Mouse (Mus musculus) adrenal gland, postnatal 36 days (tissue): ENCODE measurements around the gene Plac1. TPM values are rescaled to one million over a fixed set of nuclear protein-coding genes. Genes with fewer than 3 reads are reported as not detected.

ENCODE experiments used
- DNase-seq, 2 experiments: peaks; one replicate each; pipeline ENCODE4 v3.0.0; 2021; ENCODE audit warnings: mixed read lengths in 1 of 2
- microRNA-seq: library from miRNA; unstranded; fragments of <30 nt; microRNA quantifications from one replicate; pipeline ENCODE4 v1.2.0, GENCODE M21; 2021
- total RNA-seq, 2 experiments: library from RNA; stranded (reverse); gene quantifications; 2 replicates each; pipeline ENCODE4 v1.2.3; 2021

Gene Plac1
- total RNA-seq, 2 experiments from 2014 or later, result not detected

GRCm38 (mm10) chrX:53045187-53045903 lies 194.6 kb downstream of the Plac1 start:
- peak; percentile 28 to 62 for DNase-seq

DNA sequence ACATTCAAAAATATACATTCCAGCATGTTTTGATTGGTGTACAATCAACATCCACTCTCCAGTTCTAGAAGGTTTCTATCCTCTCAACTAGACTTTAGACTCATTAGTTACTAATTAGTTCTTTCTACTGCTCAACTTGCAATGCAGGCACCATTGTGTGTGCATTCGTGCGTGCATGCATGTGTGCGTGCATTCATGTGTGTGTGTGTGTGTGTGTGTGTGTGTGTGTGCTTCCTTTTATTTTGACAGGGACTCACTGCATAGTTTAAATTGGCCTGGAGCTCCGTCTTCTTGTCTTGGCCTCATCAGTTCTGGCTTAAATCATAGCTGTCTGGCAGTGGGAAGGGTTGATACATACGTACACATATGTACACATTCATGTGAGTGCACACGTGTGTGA lies 198.9 kb downstream of the Plac1 start:
- no peak for DNase-seq

DNA sequence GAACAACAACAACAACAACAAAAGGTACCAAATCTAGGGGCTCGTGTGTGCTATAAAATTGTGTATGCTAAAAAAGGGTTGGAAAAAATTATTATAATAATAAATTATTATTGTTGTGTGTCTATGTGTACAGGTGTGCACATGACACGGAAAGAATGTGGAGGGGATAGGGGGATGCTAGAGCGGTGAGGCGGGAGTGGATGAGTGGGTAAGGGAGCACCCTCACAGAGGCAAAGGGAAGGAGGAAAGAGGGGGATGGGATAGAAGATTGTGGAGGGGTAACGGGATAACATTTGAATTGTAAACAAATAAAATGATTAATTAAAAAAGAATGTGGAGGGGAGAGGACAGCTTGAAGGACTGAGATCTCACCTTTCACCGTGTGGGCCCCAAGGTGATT lies 199.8 kb downstream of the Plac1 start:
- DNase-seq, result no peak

GRCm38 (mm10) chrX:53039651-53040050 lies 200.3 kb downstream of the Plac1 start:
- peak in 1 of 2 experiments; percentile 25 for DNase-seq

DNA sequence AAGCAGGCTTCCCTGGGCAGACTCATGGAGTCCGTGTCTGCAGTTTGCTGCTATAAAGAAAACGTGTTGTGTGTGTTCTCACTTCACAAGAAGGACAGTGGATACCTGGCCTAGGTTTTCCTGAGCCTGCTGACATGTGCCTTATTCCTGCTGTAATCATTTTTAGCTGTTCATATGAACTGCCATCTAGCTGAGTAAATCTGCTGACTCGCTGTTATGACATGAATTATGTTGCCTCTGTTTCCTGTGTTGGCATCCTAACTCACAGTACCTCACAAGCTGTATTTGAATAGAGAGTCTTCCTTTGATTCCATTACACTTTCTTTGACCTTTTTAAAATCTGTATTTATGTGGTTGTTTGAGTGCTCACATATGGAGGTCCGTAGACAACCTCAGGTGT lies 201.7 kb downstream of the Plac1 start:
- no peak for DNase-seq

DNA sequence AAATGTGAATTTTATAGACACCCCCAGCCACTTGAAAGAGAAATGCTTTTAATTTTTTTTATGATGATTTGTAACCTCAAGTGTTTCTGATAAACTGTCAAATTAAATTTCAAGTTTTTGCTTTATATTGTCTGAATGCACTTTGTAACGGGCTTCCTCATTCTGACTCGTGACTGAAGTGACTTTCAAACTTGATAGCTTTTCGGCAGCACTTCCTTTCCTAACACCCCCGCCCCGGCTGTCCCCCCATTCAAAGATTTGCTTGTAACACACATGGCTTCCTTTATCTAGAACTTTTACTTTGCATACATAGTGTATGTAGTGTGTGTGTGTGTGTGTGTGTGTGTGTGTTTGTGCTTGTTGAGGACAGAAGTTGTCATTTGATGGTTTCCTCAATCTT lies 210.4 kb downstream of the Plac1 start:
- no peak for DNase-seq

DNA sequence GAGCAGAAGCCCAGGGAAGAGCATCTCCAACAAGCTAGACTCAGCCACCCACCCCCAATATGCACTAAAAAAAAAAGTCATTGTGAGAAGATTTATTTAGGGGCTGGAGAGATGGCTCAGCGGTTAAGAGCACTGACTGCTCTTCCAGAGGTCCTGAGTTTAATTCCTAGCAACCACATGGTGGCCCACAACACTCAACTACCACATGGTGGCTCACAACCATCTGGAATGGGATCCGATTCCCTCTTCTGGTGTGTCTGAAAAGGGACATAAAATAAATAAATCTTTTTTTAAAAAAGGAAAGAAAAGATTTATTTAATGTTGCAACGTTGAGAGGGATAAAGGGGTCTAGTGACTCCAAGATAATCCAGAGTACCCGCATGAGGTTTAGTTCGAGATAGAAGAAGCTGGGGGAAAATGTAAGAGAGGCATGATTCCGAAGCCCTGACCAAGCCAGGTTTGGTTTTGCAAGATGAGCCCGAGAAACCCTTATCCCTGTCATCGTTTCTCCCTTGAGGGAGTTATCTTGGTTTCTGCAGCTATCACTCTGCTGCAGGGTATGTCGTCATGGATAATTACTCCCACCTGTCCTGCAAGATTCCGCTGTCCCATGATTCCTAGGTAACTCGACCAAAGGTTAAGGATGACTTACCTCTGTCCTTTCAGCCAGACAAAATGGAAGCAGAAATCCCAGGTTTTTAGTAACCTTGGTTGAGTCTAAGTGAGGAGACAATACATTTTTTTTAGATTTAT lies 214.3 kb downstream of the Plac1 start:
- peak in 1 of 2 experiments; percentile 26 for DNase-seq

- DNase-seq, result peak; percentile 19 to 28
Observed at GRCm38 (mm10) chrX:53024268-53024667, 215.6 kb downstream of the Plac1 start.

DNA sequence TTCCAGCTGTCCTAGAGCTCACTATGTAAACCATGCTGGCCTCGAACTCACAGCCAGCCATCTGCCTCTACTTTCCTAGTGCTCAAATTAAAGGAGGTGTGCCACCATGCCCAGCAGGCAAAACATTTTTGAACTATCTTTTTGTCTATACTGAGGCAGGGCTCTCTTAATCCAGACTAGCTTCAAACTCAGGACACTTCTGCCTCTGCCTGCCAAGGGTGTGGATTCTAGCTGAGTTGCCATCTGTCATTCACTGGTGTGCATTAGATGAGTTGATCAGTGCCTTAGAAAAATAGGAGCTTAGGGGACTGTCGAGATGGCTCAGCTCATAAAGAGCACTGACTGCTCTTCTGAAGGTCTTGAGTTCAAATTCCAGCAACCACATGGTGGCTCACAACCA lies 216.9 kb downstream of the Plac1 start:
- DNase-seq, result no peak

Small RNA genes lying within 50 kb of the gene (microRNA-seq; reads per million reads assigned to microRNA genes)
- gene Mir322 (20,580 reads per million, percentile 97 among the genes with 10 or more reads in this experiment), gene Mir351 (2,444 reads per million, percentile 87 among the genes with 10 or more reads in this experiment), gene Mir450-1 (11.7 reads per million, percentile 27 among the genes with 10 or more reads in this experiment), gene Mir450-2 (32.6 reads per million, percentile 40 among the genes with 10 or more reads in this experiment), gene Mir450b (91.8 reads per million, percentile 51 among the genes with 10 or more reads in this experiment), gene Mir503 (306 reads per million, percentile 65 among the genes with 10 or more reads in this experiment), gene Mir542 (607 reads per million, percentile 73 among the genes with 10 or more reads in this experiment)

Other genes starting within 250 kb of the Plac1 start
- gene Fam122b, start 29.7 kb upstream of the Plac1 start, total RNA-seq, result 1 to 10 TPM; 6.6 to 8.9 TPM
- not detected for gene Fam122c, start 33.3 kb upstream of the Plac1 start, total RNA-seq
- gene Mospd1, start 130.4 kb upstream of the Plac1 start, total RNA-seq, result 10 to 100 TPM; 24.8 to 26.3 TPM
- not detected for gene Etd, start 194.8 kb upstream of the Plac1 start, total RNA-seq